Mouse (Mus musculus) forebrain, embryonic 15.5 days (tissue): ENCODE measurements around the gene Polr3h. TPM values are rescaled to one million over a fixed set of nuclear protein-coding genes. Genes with fewer than 3 reads are reported as not detected.

Source experiments
- ATAC-seq: fragments of 200-750 bp; cut with Nextera tagmentation; replicated peaks from 2 replicates; pipeline ENCODE4 v1.8.0; 2017; ENCODE audit warnings: mild to moderate bottlenecking, moderate TSS enrichment, moderate library complexity
- H3K27ac ChIP-seq: fragments of 300-500 bp; sonication (generic); replicated peaks from 2 replicates; pipeline ENCODE4 v1.5.1; 2015; ENCODE audit warnings: mild to moderate bottlenecking, inconsistent platforms
- H3K27me3 ChIP-seq: fragments of 300-500 bp; sonication (generic); 2 replicates; pipeline ENCODE4 v1.6.1; 2015; ENCODE audit warnings: inconsistent platforms
- H3K36me3 ChIP-seq: fragments of 300-500 bp; sonication (generic); 2 replicates; pipeline ENCODE4 v1.6.1; 2015; ENCODE audit warnings: mild to moderate bottlenecking, inconsistent platforms
- H3K4me1 ChIP-seq: fragments of 300-500 bp; sonication (generic); 2 replicates; pipeline ENCODE4 v1.6.1; 2015; ENCODE audit warnings: inconsistent platforms
- H3K4me2 ChIP-seq: fragments of 300-500 bp; sonication (generic); replicated peaks from 2 replicates; pipeline ENCODE4 v1.6.1; 2015; ENCODE audit warnings: mild to moderate bottlenecking, inconsistent platforms
- H3K4me3 ChIP-seq: fragments of 300-500 bp; sonication (generic); 2 replicates; pipeline ENCODE4 v1.5.1; 2015; ENCODE audit warnings: mild to moderate bottlenecking, inconsistent platforms
- H3K9ac ChIP-seq: fragments of 300-500 bp; sonication (generic); replicated peaks from 2 replicates; pipeline ENCODE4 v1.6.1; 2015; ENCODE audit warnings: mild to moderate bottlenecking, inconsistent platforms
- H3K9me3 ChIP-seq: fragments of 300-500 bp; sonication (generic); 2 replicates; pipeline ENCODE4 v1.6.1; 2016; ENCODE audit warnings: inconsistent platforms
- WGBS: fragments of 180-500 bp; shearing (Covaris S2); methylation state at CpG from one replicate; pipeline ENCODE4 v1.1.7; 2015; ENCODE audit warnings: mixed read lengths; 5-methylcytosine and 5-hydroxymethylcytosine counted together
- polyA plus RNA-seq: library from polyadenylated mRNA; unstranded; fragments of >200 nt; fragmentation: Nextera tagmentation; extraction: Ambion mirVana; gene quantifications from 2 replicates; pipeline ENCODE4 v1.2.1, GENCODE M21; 2015

Gene Polr3h
- polyA plus RNA-seq, 1 experiment from 2014 or later = 89.8 TPM

DNA sequence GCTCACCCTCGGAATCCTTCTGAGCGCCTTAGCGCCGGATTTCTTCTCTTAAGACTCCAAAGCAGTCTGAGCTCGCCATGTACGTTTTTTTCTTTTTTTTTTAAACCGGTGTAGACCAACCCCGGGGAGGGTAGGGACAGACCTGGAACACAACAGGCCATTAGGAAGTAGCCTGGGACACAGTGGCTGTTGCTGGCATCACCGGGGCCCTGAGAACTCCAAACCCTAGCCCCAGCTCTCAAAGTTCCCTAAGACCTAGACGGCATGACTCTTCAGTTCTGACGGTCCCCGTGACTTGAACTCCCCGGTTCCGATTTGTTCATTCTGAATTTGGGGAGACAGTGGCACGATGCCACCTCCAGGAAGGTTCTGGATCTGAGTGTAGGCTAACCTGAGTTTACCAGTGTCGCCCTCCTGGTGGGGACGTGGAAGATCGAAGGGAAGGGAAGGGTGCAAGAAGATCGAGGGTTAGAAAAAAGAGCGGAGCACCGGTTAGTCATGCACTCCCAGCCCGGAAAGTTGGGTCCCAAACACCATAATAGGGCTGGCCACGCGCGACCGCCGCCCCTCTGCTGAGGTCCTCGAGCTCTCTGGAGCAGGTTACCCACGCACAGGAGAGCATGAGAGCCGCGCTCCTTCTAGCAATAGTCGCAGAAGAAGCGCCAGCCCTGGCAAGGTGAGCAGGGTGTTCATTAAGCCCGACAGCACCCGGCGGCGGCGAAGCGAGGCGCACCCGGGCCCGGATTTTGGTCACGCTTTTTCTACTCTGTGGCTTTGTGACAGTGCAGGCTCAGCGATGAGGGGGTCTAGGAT, 67.3 kb downstream of the Polr3h start, which contains the start of gene Tob2:
Gene Tob2, minus strand, starts transcription at position 280 of the 813 bp plus-strand sequence.
- ATAC-seq = peak; percentile 4; the same call in 1 of the 2 replicates
- H3K27ac ChIP-seq = peak within 1 kb of the TSS; percentile 97
- under 1% methylated on average over 44 of the region's 44 CpGs for WGBS
- peak within 1 kb of the TSS; percentile 75 for H3K9ac ChIP-seq
- H3K27me3 ChIP-seq = no peaks in the 10 kb centered on the region
- H3K9me3 ChIP-seq = no peaks in the 10 kb centered on the region
- peaks cover 40% of the 10 kb centered on the region for H3K4me1 ChIP-seq
- peak within 1 kb of the TSS; percentile 62 for H3K4me3 ChIP-seq
- H3K36me3 ChIP-seq = no peaks in the 10 kb centered on the region
- H3K4me2 ChIP-seq = peak within 1 kb of the TSS; percentile 92

- no peaks in the 10 kb centered on the region for H3K27me3 ChIP-seq
- no peak for ATAC-seq
- peak overlapping the region; percentile 97 for H3K27ac ChIP-seq
- 0% methylated on average over 23 of the region's 23 CpGs for WGBS
- H3K4me2 ChIP-seq = peak overlapping the region; percentile 92
- no peaks in the 10 kb centered on the region for H3K9me3 ChIP-seq
- H3K4me1 ChIP-seq = peaks cover 40% of the 10 kb centered on the region
- H3K4me3 ChIP-seq = peak overlapping the region; percentile 62
- no peaks in the 10 kb centered on the region for H3K36me3 ChIP-seq
- H3K9ac ChIP-seq = peak overlapping the region; percentile 75
Measured at GRCm38 (mm10) chr15:81858138-81858516, 67.9 kb downstream of the Polr3h start.

DNA sequence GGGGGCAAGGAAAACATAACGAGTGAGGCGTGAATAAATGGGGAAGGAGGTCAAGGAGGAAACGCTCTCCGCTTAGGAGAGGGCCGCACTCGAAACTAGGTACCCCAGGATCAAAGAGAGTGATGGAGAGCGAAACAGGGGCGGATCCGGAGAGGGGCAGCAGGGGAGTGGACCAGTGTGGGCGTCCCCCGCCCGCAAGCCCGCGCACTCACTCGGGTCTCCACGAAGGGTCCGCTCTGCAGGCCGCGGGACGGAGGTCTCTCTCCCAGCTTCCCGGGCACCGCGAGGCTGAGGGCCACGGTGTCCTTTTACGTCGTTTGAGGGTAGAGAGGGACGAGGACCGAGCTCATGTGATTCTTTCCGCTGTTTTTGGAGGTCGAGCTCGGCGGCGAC, 68.3 kb downstream of the Polr3h start:
- H3K36me3 ChIP-seq = no peaks in the 10 kb centered on the region
- H3K4me3 ChIP-seq = peak overlapping the region; percentile 62
- 0% methylated on average over 33 of the region's 33 CpGs for WGBS
- H3K9me3 ChIP-seq = no peaks in the 10 kb centered on the region
- no peak for ATAC-seq
- peak overlapping the region; percentile 75 for H3K9ac ChIP-seq
- no peaks in the 10 kb centered on the region for H3K27me3 ChIP-seq
- peak overlapping the region; percentile 97 for H3K27ac ChIP-seq
- H3K4me2 ChIP-seq = peak overlapping the region; percentile 92
- peaks cover 40% of the 10 kb centered on the region for H3K4me1 ChIP-seq

DNA sequence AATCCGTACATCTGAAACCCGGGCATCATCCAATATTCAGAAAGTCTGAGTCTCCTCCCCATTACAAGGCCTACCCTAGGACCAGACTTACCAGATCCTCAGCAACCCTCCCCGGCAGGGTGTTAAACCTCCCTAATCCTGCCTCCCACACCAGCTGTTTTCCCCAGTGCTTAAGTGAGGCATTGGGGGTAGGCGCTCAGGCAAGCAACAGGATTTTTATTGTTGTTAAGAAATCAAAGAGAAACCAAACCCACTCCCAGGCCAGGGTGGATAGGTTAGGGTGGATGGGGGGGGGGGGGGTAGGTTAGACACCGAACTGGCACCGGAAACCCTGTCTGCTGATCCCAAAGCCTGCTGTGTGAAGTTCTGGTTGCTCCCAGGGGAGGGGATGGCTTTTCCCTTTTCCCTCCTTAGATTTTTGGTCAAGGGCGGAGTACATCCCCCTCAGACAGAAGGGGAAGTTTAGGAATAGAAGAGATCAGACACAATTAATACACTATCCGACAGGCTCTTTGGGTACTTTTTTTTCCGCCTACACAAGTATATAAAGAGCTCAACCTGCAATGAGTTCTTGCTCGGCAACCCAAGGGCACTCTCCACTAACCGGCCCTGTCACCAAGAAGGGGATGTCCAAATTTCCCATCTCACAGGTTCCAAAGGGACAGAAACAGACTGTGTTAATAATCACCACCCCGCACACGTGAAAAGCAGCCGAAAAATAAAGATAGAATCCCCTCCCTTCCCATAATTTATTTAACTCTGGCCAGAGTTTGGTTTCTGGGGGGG, 68.9 kb downstream of the Polr3h start:
- under 1% methylated on average over 14 of the region's 14 CpGs for WGBS
- H3K9ac ChIP-seq = peak overlapping the region; percentile 75
- H3K4me1 ChIP-seq = peaks cover 40% of the 10 kb centered on the region
- H3K9me3 ChIP-seq = no peaks in the 10 kb centered on the region
- no peak for ATAC-seq
- peaks cover 2% of the 10 kb centered on the region; the same call in 1 of the 2 replicates for H3K36me3 ChIP-seq
- peak overlapping the region; percentile 92 for H3K4me2 ChIP-seq
- peak overlapping the region; percentile 97 for H3K27ac ChIP-seq
- H3K4me3 ChIP-seq = peak overlapping the region; percentile 62
- no peaks in the 10 kb centered on the region for H3K27me3 ChIP-seq

DNA sequence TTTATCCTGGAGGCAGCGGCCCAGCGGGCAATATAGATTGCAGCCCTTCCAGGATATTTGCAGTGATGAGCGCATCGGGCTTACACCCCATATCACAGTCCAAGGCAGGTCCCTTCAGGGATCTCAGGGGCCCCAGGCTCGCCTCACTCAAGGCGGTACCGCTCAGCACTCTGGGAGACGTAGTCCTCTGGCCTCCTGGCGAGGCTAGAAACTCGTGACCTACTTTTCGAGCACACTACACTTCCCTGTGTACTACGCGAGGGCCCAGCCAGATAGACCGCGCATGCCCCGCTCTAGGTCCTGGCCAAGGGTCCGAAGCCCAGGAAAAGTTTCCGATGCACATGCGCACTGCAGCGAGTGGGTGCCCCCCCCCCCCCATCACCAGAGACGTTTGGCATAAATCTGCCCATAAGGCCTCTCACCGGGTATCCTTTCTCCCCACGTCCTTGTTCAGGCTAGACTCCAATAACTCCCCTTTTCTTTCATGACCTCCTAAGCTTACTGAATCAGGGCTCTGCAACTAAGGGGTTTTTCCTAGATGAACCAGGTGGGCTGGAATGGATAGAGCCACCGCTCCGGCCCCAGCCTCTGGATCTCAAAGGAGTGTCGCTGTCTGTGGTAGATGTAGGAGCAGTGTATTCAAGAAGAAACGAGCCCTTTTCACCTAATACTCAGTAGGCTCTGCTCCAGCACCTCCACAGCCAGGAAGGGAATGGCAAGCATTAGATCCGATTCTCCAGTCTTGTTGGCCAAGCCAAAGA, 69.8 kb downstream of the Polr3h start:
- WGBS = under 1% methylated on average over 28 of the region's 28 CpGs
- Histone ChIP-seq H3K4me3 (peak overlapping the region; percentile 62), H3K27me3 (no peaks in the 10 kb centered on the region), H3K27ac (peak overlapping the region; percentile 97), H3K4me2 (peak overlapping the region; percentile 92), H3K36me3 (peaks cover 11% of the 10 kb centered on the region), H3K9me3 (no peaks in the 10 kb centered on the region), H3K9ac (peak overlapping the region; percentile 75), H3K4me1 (peaks cover 40% of the 10 kb centered on the region)
- ATAC-seq = peak; percentile 89

DNA sequence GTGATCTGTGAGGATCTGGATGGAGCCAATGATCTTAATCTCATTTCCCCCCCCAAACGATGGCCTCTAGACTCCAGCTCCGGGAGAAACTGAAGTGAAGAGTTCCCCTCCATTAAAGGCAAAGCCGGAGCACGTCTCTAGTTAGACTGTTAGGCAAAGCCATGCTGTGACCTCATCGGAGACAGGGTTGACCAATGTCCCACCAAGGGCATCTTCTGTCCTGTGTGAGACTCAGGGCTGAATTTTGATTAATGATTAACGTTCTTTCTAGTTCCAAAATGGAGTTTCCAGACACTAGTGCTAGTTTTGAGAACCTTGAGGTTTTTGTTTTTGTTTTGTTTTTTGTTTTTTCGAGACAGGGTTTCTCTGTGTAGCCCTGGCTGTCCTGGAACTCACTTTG, 73.0 kb downstream of the Polr3h start:
- Histone ChIP-seq H3K4me3 (no peak overlapping the region), H3K27ac (no peak overlapping the region), H3K36me3 (peaks cover 35% of the 10 kb centered on the region), H3K9ac (no peak overlapping the region), H3K4me1 (peaks cover 23% of the 10 kb centered on the region), H3K4me2 (no peak overlapping the region), H3K9me3 (no peaks in the 10 kb centered on the region), H3K27me3 (no peaks in the 10 kb centered on the region)
- 92% methylated on average over 7 of the region's 7 CpGs for WGBS
- no peak for ATAC-seq

- 93% methylated on average over 9 of the region's 9 CpGs for WGBS
- Histone ChIP-seq H3K4me1 (peaks cover 23% of the 10 kb centered on the region), H3K27me3 (no peaks in the 10 kb centered on the region), H3K27ac (no peak overlapping the region), H3K9me3 (no peaks in the 10 kb centered on the region), H3K9ac (no peak overlapping the region), H3K4me3 (no peak overlapping the region), H3K4me2 (no peak overlapping the region), H3K36me3 (peaks cover 35% of the 10 kb centered on the region)
- no peak for ATAC-seq
Measured at GRCm38 (mm10) chr15:81852411-81853000, 73.5 kb downstream of the Polr3h start.

- Histone ChIP-seq H3K9ac (no peak overlapping the region), H3K4me3 (no peak overlapping the region), H3K4me1 (peaks cover 13% of the 10 kb centered on the region), H3K9me3 (no peaks in the 10 kb centered on the region), H3K27me3 (no peaks in the 10 kb centered on the region), H3K4me2 (no peak overlapping the region), H3K36me3 (peaks cover 35% of the 10 kb centered on the region), H3K27ac (no peak overlapping the region)
- no peak for ATAC-seq
- 94% methylated on average over 15 of the region's 15 CpGs for WGBS
Measured at GRCm38 (mm10) chr15:81851375-81851774, 74.7 kb downstream of the Polr3h start.

DNA sequence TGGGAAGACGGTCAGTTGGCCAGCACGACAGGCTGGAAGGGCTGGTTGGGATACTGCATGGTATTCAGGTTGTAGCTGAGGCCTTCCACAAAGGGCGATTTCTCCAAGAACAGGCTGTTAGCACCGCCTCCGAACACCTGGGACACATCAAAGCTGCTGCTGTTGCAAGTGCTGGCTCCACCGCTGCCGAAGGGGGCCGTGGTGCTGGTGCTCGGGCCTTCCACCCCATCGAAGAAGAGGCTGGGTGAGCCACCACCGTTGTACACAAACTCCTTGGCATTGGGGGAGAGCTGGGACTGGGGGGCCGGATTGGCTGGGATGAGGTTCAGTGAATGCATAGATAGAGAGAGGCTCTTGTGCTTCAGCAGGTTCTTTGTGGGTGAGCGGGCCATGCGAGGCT, 75.3 kb downstream of the Polr3h start:
- H3K36me3 ChIP-seq = peaks cover 35% of the 10 kb centered on the region

GRCm38 (mm10) chr15:81849104-81849503, 76.9 kb downstream of the Polr3h start:
- Histone ChIP-seq H3K4me1 (0 out of 2 replicates have a peak, but pooled peaks cover 2% of the 10 kb centered on the region), H3K9ac (no peak overlapping the region), H3K27me3 (no peaks in the 10 kb centered on the region), H3K4me3 (no peak overlapping the region), H3K36me3 (peaks cover 35% of the 10 kb centered on the region), H3K9me3 (no peaks in the 10 kb centered on the region), H3K27ac (no peak overlapping the region), H3K4me2 (no peak overlapping the region)
- WGBS = 86% methylated on average over 9 of the region's 9 CpGs
- ATAC-seq = no peak

More for the DNA sequence above, 75.3 kb downstream of the Polr3h start:
- no peak overlapping the region for H3K4me2 ChIP-seq
- H3K4me3 ChIP-seq = no peak overlapping the region
- H3K27ac ChIP-seq = no peak overlapping the region
- H3K9ac ChIP-seq = no peak overlapping the region
- no peaks in the 10 kb centered on the region for H3K27me3 ChIP-seq
- WGBS = 87% methylated on average over 14 of the region's 14 CpGs
- H3K4me1 ChIP-seq = peaks cover 8% of the 10 kb centered on the region; the same call in 1 of the 2 replicates
- ATAC-seq = no peak
- no peaks in the 10 kb centered on the region for H3K9me3 ChIP-seq

GRCm38 (mm10) chr15:81848301-81848700, 77.7 kb downstream of the Polr3h start:
- WGBS = 33% methylated on average over 7 of the region's 7 CpGs
- 0 out of 2 replicates have a peak, but pooled peaks cover 2% of the 10 kb centered on the region for H3K4me1 ChIP-seq
- no peak overlapping the region for H3K9ac ChIP-seq
- H3K9me3 ChIP-seq = no peaks in the 10 kb centered on the region
- H3K4me3 ChIP-seq = no peak overlapping the region
- no peak overlapping the region for H3K4me2 ChIP-seq
- no peak for ATAC-seq
- peaks cover 35% of the 10 kb centered on the region for H3K36me3 ChIP-seq
- no peak overlapping the region for H3K27ac ChIP-seq
- no peaks in the 10 kb centered on the region for H3K27me3 ChIP-seq
